Mouse (Mus musculus) urinary bladder, postnatal 10 days (tissue): ENCODE measurements around the gene Kcnip1.

Experiments used
- DNase-seq: peaks from one replicate; pipeline ENCODE4 v3.0.0; 2022; ENCODE audit warnings: low spot score

Kcnip1 gene

DNA sequence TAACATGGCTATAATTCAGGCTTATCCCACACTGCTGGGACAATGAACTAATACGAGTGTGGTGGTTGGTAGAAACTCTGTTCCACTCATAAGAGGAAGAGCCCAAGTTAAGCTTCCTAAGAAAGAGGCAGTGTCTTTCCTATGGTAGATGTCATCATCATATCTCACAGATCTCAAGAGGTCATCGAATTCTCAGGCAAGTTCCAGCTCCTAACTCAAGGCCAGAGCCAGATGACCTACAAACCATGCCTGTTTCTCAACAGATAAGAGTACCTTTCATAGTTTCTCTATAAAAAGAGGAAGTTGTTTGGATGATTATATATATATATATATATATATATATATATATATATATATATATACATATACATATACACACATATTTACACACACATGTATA, 6.4 kb downstream of the Kcnip1 start:
- no peak for DNase-seq

DNA sequence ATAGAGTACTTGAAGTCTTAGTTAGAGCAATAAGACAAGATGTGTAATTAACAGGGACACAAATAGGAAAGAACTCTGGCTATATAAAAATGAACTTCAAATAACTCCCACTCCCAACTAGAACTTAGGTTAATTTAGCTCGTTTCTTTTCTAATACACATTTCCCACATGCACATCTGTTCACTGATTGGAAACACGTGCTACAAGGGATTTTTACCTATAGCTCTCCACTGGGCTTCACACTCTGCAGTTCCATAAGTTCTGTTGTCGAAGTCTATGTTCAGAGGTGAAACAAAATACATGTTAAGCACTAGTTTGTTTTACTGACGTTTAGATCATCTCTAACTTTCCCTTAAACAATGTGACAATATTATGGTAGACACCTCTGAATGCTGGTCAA, 12.8 kb downstream of the Kcnip1 start:
- no peak for DNase-seq

DNA sequence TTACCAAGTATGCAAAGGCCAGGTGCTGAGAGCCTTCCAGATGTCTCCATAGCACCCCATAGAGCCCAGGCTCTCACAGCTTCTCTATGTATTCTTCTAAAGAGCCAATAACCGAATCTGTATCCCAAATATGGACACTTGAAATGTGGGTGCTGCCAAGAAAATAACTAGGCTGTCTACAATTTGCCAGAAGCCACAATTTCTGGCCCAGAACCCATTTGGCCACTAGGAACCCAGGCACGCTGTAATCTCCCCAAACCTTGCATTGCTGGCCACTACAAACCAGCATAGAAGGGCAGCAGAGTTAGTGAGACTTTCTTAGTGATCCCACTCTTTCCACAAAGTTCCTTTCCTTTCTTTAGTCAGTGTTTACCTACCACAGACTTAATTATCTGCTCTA, 17.8 kb downstream of the Kcnip1 start:
- no peak for DNase-seq

GRCm38 (mm10) chr11:33974341-33975040, 18.5 kb downstream of the Kcnip1 start:
- no peak for DNase-seq

DNA sequence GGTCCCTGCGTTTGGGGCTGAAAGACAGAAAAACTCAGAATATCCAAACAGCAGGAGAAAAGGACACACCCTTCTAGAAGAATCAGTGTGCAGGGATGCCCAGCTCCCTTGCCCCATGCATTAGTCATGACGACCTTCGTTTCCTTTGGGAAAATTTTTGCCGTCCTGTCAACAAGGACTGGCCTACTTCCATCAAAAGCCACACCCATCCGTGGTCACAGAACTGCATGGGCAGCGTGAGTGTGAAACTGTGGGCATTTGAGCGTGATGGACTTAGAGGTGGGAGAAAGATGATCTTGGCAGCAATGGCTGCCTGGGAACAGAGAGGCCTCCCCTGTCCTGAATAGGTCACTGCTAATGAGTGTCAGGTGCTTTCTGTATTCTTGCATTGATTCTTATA, 20.8 kb downstream of the Kcnip1 start:
- DNase-seq = no peak

DNA sequence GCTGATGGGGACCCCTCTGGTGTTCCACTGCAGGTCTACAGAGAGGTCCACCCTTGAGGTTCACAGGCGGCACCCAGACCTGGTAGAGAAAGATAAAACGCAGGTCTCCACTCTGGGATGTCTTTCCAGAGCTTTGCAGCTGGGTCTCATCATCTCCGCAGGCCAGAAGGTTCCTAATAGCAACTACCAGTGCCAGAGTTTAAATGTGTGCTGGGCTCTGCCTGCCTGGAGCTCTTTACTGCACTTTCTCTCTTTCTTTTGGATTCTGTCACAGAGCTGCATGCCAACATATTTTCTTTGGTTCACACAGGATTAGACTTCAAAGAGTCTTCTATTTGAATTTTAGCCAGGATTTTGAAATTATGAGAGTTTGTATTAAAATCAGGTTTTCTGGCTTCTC, 23.8 kb downstream of the Kcnip1 start:
- no peak for DNase-seq

- DNase-seq = no peak
These were observed 25.2 kb downstream of the Kcnip1 start for GRCm38 (mm10) chr11:33967708-33968107.

- DNase-seq = no peak
These were observed 27.6 kb downstream of the Kcnip1 start for GRCm38 (mm10) chr11:33965380-33965779.

GRCm38 (mm10) chr11:33962688-33963407, 30.1 kb downstream of the Kcnip1 start, which contains the start of gene Kcnmb1:
Gene Kcnmb1 (plus strand): TSS chr11:33963013.
- DNase-seq = no peak

- no peak for DNase-seq
These were observed 30.8 kb downstream of the Kcnip1 start for GRCm38 (mm10) chr11:33962178-33962577.

- no peak for DNase-seq
These were observed 34.2 kb downstream of the Kcnip1 start for GRCm38 (mm10) chr11:33958713-33959112.

- DNase-seq = no peak
These were observed 35.4 kb downstream of the Kcnip1 start for GRCm38 (mm10) chr11:33957595-33957994.

DNA sequence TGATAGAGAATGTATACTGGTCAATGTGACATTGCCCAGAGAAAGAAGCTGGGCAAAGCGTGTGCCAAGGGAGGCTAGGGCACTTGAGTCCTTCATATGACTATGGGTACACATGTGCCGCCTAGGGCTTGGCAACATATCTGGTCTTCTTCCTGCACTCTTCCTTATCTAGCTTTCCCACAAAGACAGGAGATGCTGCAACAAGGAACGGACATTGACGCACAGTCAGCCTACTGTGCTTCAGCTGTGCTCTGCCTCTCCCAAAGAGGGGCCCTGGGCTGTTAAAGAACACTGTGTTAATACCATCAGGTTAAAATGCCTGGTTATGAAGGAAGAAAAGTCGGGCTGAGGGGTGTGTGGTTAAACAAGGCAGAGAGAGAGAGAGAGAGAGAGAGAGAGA, 36.3 kb downstream of the Kcnip1 start:
- no peak for DNase-seq

DNA sequence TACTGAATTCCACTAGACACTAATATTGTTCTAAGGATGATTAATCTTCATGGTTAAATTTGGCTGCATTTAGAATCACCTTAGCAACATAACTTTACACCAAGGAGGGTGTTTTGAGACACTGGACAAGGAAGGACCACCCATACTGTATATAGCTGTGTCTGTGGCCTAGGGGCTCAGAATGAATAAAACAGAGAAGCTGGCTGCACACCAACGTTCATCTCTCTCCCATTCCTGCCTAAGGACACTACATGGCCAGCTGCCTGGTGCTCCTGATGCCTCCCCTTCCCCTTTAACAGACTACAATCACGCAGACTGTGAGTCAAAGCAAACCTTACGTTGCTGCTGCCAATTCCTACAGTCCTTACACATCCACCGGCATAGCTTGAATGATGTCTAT, 37.0 kb downstream of the Kcnip1 start:
- DNase-seq = no peak

DNA sequence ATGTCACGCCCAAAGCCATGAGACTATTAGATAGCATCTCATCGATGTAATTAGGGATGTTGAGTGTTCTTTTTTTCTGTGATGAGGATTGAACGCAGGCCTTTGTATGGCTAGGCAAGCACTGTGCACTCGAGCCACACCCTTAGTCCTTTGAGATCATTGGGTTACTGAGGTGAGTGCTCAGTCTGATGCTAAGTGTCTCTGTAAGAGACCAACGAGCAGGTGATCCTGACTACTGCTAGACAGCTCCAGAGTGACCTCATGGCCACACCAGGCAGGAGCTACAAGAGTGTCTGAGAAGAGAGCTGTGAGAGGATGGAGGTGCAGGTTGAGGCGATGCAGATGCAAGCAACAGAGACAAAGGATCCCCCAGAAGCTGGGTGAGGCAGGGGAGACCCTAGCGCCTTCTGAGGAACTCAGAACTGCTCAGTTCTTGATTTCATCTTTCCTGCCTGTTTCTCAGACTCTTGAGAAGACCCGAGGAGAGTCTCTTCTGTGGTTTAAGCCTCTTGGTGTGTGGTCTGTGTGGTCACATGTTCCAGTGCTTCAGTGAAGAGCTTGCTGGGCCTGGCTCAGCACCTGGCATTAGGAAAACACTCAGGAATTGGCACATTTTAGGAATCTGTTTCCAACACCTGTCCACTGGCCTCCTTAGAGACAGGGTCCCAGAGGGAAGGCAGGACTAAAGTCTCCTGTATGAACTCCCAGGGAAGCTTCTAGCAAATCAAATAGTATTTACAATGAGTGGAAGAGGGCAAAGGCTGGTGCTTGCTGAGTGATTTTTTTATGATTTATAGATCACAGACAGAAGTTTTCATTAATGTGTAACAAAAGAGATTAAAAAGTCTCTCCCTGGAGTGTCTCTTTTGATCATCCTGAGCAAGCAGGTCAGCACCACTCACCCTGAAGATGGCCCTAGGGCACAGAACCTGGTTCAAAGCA, 41.0 kb downstream of the Kcnip1 start:
- DNase-seq = no peak

- no peak for DNase-seq
These were observed 41.8 kb downstream of the Kcnip1 start for GRCm38 (mm10) chr11:33951155-33951554.

GRCm38 (mm10) chr11:33946501-33946900, 46.5 kb downstream of the Kcnip1 start:
- DNase-seq = no peak

- DNase-seq = no peak
These were observed 48.1 kb downstream of the Kcnip1 start for GRCm38 (mm10) chr11:33944786-33945328.

DNA sequence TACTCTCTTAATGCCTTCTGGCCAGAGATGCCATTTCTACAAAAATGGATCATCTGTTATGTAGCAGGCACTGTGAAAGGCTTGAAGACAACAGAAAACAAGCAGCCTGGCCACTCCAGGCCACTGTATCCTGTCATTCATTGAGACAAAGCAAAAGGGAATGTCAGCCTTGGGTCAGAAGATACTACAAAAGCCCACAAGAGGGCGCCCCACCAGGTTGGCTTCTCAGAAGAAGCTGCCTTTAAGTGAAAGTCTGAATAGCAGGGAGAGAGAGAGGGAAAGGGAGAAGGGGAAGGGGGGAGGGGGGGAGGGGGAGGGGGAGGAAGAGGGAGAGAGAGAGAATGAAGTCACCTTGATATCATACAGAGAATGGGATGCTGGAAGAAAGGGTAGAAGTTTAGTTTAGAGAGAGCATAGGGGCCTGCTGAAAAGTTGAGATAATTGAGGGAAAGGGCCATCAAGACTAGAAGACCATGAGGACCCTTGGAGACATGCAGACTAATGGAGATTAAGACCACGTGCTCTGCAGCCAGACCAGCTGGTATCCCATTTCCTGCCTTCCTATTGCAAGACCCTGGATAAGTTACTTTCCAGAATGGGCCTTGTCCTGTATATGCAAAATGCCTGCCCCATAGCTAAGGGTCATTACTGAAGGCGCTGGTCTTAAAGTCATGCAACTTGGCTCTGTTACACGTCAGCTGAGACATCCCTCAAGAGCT, 48.7 kb downstream of the Kcnip1 start:
- no peak for DNase-seq

DNA sequence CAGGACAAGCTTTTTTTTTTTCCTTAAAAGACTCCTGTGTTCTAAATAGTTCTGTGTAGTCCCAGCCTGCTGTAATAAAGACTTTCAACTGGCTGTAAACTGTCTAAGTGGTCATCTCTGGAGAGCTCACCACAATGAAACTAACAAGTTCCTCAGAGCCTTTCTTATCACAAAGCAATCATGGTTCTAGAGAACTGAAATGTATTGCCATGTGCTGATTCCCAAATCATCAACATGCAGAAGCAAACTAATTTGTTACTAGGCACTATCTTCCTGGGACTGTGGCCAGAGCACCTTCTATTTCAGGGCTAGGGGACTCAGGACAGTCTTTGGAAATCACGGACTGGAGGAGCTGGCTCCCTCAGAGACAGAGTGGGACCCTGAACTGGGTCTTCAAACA, 49.4 kb downstream of the Kcnip1 start:
- DNase-seq = no peak

- no peak for DNase-seq
These were observed 53.4 kb downstream of the Kcnip1 start for GRCm38 (mm10) chr11:33939456-33940113.
